Mouse (Mus musculus) kidney, embryonic 15.5 days (tissue): ENCODE data around the gene Rtcb. TPM values are rescaled to one million over a fixed set of nuclear protein-coding genes. Genes with fewer than 3 reads are reported as not detected.
A peak's percentile ranks its signal among the peaks of the same experiment; 100 is the strongest.

Experiments
- ATAC-seq: fragments of 200-750 bp; cut with Nextera tagmentation; replicated peaks from 2 replicates; pipeline ENCODE4 v1.8.0; 2017; ENCODE audit warnings: moderate TSS enrichment; ENCODE audit not compliant: low FRiP score
- H3K27ac ChIP-seq: fragments of 300-500 bp; sonication (generic); 2 replicates; pipeline ENCODE4 v1.5.1; 2015; ENCODE audit warnings: mild to moderate bottlenecking, inconsistent platforms
- H3K27me3 ChIP-seq: fragments of 300-500 bp; sonication (generic); 2 replicates; pipeline ENCODE4 v1.6.1; 2015; ENCODE audit warnings: inconsistent platforms
- H3K36me3 ChIP-seq: fragments of 300-500 bp; sonication (generic); 2 replicates; pipeline ENCODE4 v1.6.1; 2015; ENCODE audit warnings: inconsistent platforms
- H3K4me1 ChIP-seq: fragments of 300-500 bp; sonication (generic); 2 replicates; pipeline ENCODE4 v1.6.1; 2015; ENCODE audit warnings: inconsistent platforms
- H3K4me2 ChIP-seq: fragments of 300-500 bp; sonication (generic); 2 replicates; pipeline ENCODE4 v1.6.1; 2015; ENCODE audit warnings: moderate library complexity, mild to moderate bottlenecking, inconsistent platforms
- H3K4me3 ChIP-seq: fragments of 300-500 bp; sonication (generic); replicated peaks from 2 replicates; pipeline ENCODE4 v1.5.1; 2015; ENCODE audit warnings: mild to moderate bottlenecking, inconsistent platforms
- H3K9ac ChIP-seq: fragments of 300-500 bp; sonication (generic); 2 replicates; pipeline ENCODE4 v1.6.1; 2015; ENCODE audit warnings: mild to moderate bottlenecking, inconsistent platforms
- H3K9me3 ChIP-seq: fragments of 300-500 bp; sonication (generic); replicated peaks from 2 replicates; pipeline ENCODE4 v1.6.1; 2016; ENCODE audit warnings: inconsistent platforms
- WGBS: fragments of 180-500 bp; shearing (Covaris S2); methylation state at CpG from one replicate; pipeline ENCODE4 v1.1.7; 2015; ENCODE audit warnings: mixed read lengths; 5-methylcytosine and 5-hydroxymethylcytosine counted together
- polyA plus RNA-seq: library from polyadenylated mRNA; unstranded; fragments of >200 nt; fragmentation: Nextera tagmentation; extraction: Ambion mirVana; gene quantifications from 2 replicates; pipeline ENCODE4 v1.2.1, GENCODE M21; 2015

Gene Rtcb
- 183 and 194 TPM in 2 replicates for polyA plus RNA-seq

GRCm38 (mm10) chr10:85957464-85957950 is at the start of gene Rtcb:
Gene Rtcb (minus strand): TSS chr10:85957823.
- no peaks in the 10 kb centered on the region for H3K27me3 ChIP-seq
- H3K27ac ChIP-seq, result peak within 1 kb of the TSS; percentile 80
- H3K4me1 ChIP-seq, result peaks cover 7% of the 10 kb centered on the region
- peak within 1 kb of the TSS; percentile 96 for H3K9ac ChIP-seq
- WGBS, result under 1% methylated on average over 38 of the region's 38 CpGs
- H3K9me3 ChIP-seq, result no peaks in the 10 kb centered on the region
- peak within 1 kb of the TSS; percentile 98 for H3K4me3 ChIP-seq
- peaks cover 28% of the 10 kb centered on the region for H3K36me3 ChIP-seq
- peak; percentile 92 for ATAC-seq
- H3K4me2 ChIP-seq, result peak within 1 kb of the TSS; percentile 80

GRCm38 (mm10) chr10:86006455-86006854 is 48.8 kb upstream of the Rtcb start:
- Histone ChIP-seq H3K9ac (no peak overlapping the region), H3K36me3 (no peaks in the 10 kb centered on the region), H3K9me3 (no peaks in the 10 kb centered on the region), H3K4me2 (no peak overlapping the region), H3K4me1 (0 out of 2 replicates have a peak, but pooled peaks cover 6% of the 10 kb centered on the region), H3K27me3 (peaks cover 5% of the 10 kb centered on the region; the same call in 1 of the 2 replicates), H3K4me3 (no peak overlapping the region), H3K27ac (no peak overlapping the region)
- ATAC-seq, result no peak
- WGBS, result 83% methylated on average over 5 of the region's 5 CpGs

- H3K4me3 ChIP-seq, result no peak overlapping the region
- no peak overlapping the region for H3K4me2 ChIP-seq
- no peaks in the 10 kb centered on the region for H3K27me3 ChIP-seq
- no peaks in the 10 kb centered on the region for H3K9me3 ChIP-seq
- no peak for ATAC-seq
- no peaks in the 10 kb centered on the region for H3K36me3 ChIP-seq
- H3K4me1 ChIP-seq, result no peaks in the 10 kb centered on the region
- WGBS, result 91% methylated on average over 4 of the region's 4 CpGs
- no peak overlapping the region for H3K9ac ChIP-seq
- no peak overlapping the region for H3K27ac ChIP-seq
These were observed 42.8 kb upstream of the Rtcb start for GRCm38 (mm10) chr10:86000447-86000846.

GRCm38 (mm10) chr10:85994543-85995104 is 37.0 kb upstream of the Rtcb start:
- H3K9ac ChIP-seq, result no peak overlapping the region
- ATAC-seq, result no peak
- H3K27me3 ChIP-seq, result no peaks in the 10 kb centered on the region
- no peaks in the 10 kb centered on the region for H3K9me3 ChIP-seq
- H3K36me3 ChIP-seq, result no peaks in the 10 kb centered on the region
- H3K27ac ChIP-seq, result no peak overlapping the region
- no peak overlapping the region for H3K4me2 ChIP-seq
- H3K4me1 ChIP-seq, result no peaks in the 10 kb centered on the region
- WGBS, result 73% methylated on average over 5 of the region's 5 CpGs
- H3K4me3 ChIP-seq, result no peak overlapping the region

- no peak overlapping the region for H3K4me3 ChIP-seq
- WGBS, result 88% methylated on average over 9 of the region's 9 CpGs
- H3K4me1 ChIP-seq, result no peaks in the 10 kb centered on the region
- no peaks in the 10 kb centered on the region for H3K36me3 ChIP-seq
- no peak overlapping the region for H3K4me2 ChIP-seq
- H3K9ac ChIP-seq, result no peak overlapping the region
- no peak overlapping the region for H3K27ac ChIP-seq
- no peaks in the 10 kb centered on the region for H3K27me3 ChIP-seq
- H3K9me3 ChIP-seq, result no peaks in the 10 kb centered on the region
- ATAC-seq, result no peak
These were observed 36.2 kb upstream of the Rtcb start for GRCm38 (mm10) chr10:85993836-85994235.

- Histone ChIP-seq H3K36me3 (no peaks in the 10 kb centered on the region), H3K4me2 (no peak overlapping the region), H3K27me3 (no peaks in the 10 kb centered on the region), H3K4me1 (no peaks in the 10 kb centered on the region), H3K9me3 (no peaks in the 10 kb centered on the region), H3K9ac (no peak overlapping the region), H3K27ac (no peak overlapping the region), H3K4me3 (no peak overlapping the region)
- no peak for ATAC-seq
- WGBS, result 83% methylated on average over 4 of the region's 4 CpGs
These were observed 34.8 kb upstream of the Rtcb start for GRCm38 (mm10) chr10:85992412-85992811.

GRCm38 (mm10) chr10:85989412-85990115 is 31.9 kb upstream of the Rtcb start:
- Histone ChIP-seq H3K9ac (no peak overlapping the region), H3K9me3 (no peaks in the 10 kb centered on the region), H3K4me2 (no peak overlapping the region), H3K4me3 (no peak overlapping the region), H3K4me1 (no peaks in the 10 kb centered on the region), H3K27me3 (no peaks in the 10 kb centered on the region), H3K27ac (no peak overlapping the region), H3K36me3 (no peaks in the 10 kb centered on the region)
- ATAC-seq, result no peak
- 72% methylated on average over 6 of the region's 6 CpGs for whole genome bisulfite sequencing

- peaks cover 7% of the 10 kb centered on the region; the same call in 1 of the 2 replicates for H3K4me1 ChIP-seq
- H3K36me3 ChIP-seq, result no peaks in the 10 kb centered on the region
- H3K4me2 ChIP-seq, result no peak overlapping the region
- no peak overlapping the region for H3K4me3 ChIP-seq
- H3K9ac ChIP-seq, result no peak overlapping the region
- 86% methylated on average over 4 of the region's 4 CpGs for WGBS
- H3K27me3 ChIP-seq, result 0 out of 2 replicates have a peak, but pooled peaks cover 2% of the 10 kb centered on the region
- no peaks in the 10 kb centered on the region for H3K9me3 ChIP-seq
- no peak overlapping the region for H3K27ac ChIP-seq
- ATAC-seq, result no peak
These were observed 15.3 kb upstream of the Rtcb start for GRCm38 (mm10) chr10:85972915-85973314.

GRCm38 (mm10) chr10:85971826-85972225 is 14.2 kb upstream of the Rtcb start:
- 86% methylated on average over 9 of the region's 9 CpGs for WGBS
- peaks cover 7% of the 10 kb centered on the region; the same call in 1 of the 2 replicates for H3K4me1 ChIP-seq

GRCm38 (mm10) chr10:85969894-85970620 is 12.4 kb upstream of the Rtcb start:
- ATAC-seq, result no peak
- Histone ChIP-seq H3K4me1 (peaks cover 7% of the 10 kb centered on the region; the same call in 1 of the 2 replicates), H3K9me3 (no peaks in the 10 kb centered on the region), H3K4me3 (no peak overlapping the region), H3K4me2 (no peak overlapping the region), H3K36me3 (no peaks in the 10 kb centered on the region), H3K9ac (no peak overlapping the region), H3K27ac (no peak overlapping the region), H3K27me3 (0 out of 2 replicates have a peak, but pooled peaks cover 2% of the 10 kb centered on the region)
- 30% methylated on average over 8 of the region's 8 CpGs for WGBS

More at GRCm38 (mm10) chr10:85971826-85972225, 14.2 kb upstream of the Rtcb start:
- Histone ChIP-seq H3K27ac (no peak overlapping the region), H3K9me3 (no peaks in the 10 kb centered on the region), H3K27me3 (0 out of 2 replicates have a peak, but pooled peaks cover 2% of the 10 kb centered on the region), H3K4me3 (no peak overlapping the region), H3K9ac (no peak overlapping the region), H3K36me3 (no peaks in the 10 kb centered on the region), H3K4me2 (no peak overlapping the region)
- no peak for ATAC-seq

- Histone ChIP-seq H3K36me3 (no peaks in the 10 kb centered on the region), H3K4me2 (no peak overlapping the region)
- WGBS, result 61% methylated on average over 2 of the region's 2 CpGs
These were observed 11.1 kb upstream of the Rtcb start for GRCm38 (mm10) chr10:85968731-85969130.

More at GRCm38 (mm10) chr10:85968731-85969130, 11.1 kb upstream of the Rtcb start:
- Histone ChIP-seq H3K9ac (no peak overlapping the region), H3K27ac (no peak overlapping the region), H3K27me3 (0 out of 2 replicates have a peak, but pooled peaks cover 2% of the 10 kb centered on the region), H3K4me1 (peaks cover 7% of the 10 kb centered on the region; the same call in 1 of the 2 replicates), H3K4me3 (no peak overlapping the region), H3K9me3 (no peaks in the 10 kb centered on the region)
- no peak for ATAC-seq
